Mouse (Mus musculus) embryo, embryonic 10.5 days (tissue): ENCODE measurements at regions not wholly inside any gene's neighbourhood (a gene's known extent, or its start where the extent isn't known, plus 50 kb on each side); places are given as distances from the start of the nearest gene placed in this dataset.

Source experiments
- DNase-seq: peaks from one replicate; pipeline ENCODE4 v3.0.0-alpha.2; 2015; ENCODE audit warnings: low spot score

GRCm38 (mm10) chr4:91051913-91052312 lies 348.7 kb downstream of the Elavl2 start:
- no peak for DNase-seq

DNA sequence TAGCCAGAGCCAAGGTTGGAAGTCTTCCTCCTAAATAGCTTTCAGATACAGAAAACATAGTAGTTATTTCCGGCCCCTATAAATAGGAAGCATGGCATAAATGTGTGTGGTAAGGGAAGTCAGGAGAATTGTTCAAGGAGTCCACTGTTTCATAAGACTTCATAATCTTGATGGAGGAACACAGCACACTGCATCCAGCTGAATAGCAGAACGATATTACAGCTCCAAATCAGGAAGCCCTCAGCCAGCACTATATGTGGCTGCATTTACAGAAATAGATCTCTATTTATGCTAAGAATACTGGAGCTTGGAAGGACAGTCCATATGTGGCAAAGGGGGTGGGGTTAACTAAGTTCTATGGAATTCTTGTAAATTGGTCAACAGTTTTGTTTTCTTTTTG lies 371.1 kb downstream of the Elavl2 start:
- no peak for DNase-seq

DNA sequence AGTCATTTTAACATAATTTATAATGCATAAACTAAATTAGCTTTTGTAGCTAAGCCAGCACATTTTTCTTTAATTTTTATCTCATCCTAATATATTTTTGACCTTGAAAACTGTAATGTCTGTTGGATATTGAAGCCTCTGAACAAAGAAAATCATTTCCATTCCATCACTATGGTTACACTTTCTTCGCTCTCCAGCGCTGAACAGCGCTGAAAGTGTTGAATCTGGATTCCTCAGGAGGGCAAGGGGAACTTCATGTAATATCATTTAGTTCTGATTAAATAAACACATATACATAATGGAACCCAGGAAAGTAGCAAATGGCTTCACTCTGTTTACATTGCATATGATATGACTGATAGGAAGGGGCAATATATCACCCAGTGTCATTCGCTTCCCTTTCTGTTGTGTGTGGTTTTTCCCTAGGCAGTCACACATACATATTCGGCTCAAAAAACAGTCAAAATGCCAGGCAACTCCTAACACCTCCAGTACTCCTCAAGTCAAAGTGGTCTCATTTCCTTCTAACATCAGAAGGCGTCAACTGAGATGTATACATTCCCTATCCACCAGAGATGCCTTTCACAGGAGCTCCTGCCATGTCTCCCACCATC lies 372.5 kb downstream of the Elavl2 start:
- DNase-seq: no peak

- no peak for DNase-seq
These were observed 404.0 kb downstream of the Elavl2 start for GRCm38 (mm10) chr4:90996388-90997092.

GRCm38 (mm10) chr4:90964658-90965057 lies 435.9 kb downstream of the Elavl2 start:
- no peak for DNase-seq

DNA sequence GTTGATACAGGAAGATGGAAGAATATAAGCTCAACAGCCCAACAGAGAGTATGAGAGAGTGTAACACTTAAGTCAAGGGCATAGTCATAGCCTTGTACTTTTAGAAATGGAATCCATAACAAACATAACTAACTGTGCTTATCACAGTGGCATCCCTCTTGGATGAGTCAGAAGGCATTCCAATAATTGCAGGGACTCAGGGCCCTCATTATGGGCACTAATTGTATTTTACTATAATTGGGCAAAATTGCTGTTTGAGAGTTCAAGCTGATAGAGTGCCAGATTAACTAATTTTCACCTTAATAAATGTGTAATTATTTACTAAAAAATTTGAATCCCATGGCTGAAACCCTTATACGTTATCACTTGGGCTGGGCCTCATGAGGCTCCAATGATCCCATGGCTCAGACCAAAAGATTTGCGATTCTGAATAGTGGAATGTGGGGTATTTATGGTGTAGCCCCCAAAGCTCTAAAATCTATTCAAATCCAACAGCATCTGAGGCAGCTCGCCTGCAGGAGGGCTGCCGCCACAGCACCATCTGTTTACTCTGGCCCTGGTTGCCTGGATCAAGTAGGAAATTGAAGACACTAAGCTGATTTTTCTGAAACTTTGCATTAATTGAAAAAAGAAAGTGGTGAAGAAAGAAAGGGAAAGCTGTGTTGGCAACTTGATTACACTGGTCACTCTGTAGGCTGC lies 456.7 kb downstream of the Elavl2 start:
- DNase-seq: no peak

GRCm38 (mm10) chr4:90917312-90918107 lies 483.1 kb downstream of the Elavl2 start:
- DNase-seq: no peak

DNA sequence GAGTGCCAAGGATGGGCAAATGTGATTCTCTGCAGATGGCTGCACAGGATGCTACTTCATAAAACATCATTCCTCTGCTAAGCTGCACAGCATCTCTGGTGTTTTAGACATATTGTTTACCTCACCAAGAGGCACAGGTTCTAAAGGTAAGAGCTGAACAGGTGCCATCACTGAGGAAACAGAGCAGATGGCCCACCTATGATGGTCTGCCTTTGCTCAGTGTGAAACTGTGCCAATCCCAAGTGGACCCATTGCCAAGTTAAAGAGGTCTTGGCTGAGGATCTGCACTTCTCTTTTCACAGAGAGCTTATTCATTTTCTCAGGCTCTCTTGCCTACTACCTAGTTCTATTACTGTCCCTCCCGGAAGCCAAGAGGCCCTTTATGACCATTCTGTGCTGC lies 494.3 kb downstream of the Elavl2 start:
- no peak for DNase-seq

GRCm38 (mm10) chr4:90868209-90868608 lies 532.4 kb downstream of the Elavl2 start:
- no peak for DNase-seq

- peak; percentile 68 for DNase-seq
These were observed 539.7 kb downstream of the Elavl2 start for GRCm38 (mm10) chr4:90860854-90861253.

DNA sequence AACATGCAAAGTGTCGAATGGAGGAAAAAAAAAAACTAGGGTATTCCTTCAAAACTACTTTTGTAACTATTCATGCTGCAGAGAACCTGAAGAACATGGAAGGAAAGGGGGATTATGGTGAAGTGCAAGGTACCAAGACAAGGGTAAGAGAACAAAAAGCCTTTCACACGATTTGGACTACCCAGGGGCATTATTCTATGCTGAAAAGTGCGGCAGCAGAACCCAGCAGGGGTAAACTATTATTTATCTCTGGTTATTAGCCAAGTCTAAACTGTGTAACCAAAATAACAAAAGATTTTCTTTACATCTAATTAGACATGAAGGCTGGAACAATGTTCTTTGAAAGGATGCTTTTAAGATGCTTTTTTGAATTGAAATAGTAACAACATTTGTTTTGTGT lies 560.8 kb downstream of the Elavl2 start:
- peak; percentile 2 for DNase-seq

- DNase-seq: no peak
These were observed 580.5 kb downstream of the Zfp352 start for GRCm38 (mm10) chr4:90799078-90799477.

- DNase-seq: no peak
These were observed 580.0 kb downstream of the Zfp352 start for GRCm38 (mm10) chr4:90798637-90799036.

DNA sequence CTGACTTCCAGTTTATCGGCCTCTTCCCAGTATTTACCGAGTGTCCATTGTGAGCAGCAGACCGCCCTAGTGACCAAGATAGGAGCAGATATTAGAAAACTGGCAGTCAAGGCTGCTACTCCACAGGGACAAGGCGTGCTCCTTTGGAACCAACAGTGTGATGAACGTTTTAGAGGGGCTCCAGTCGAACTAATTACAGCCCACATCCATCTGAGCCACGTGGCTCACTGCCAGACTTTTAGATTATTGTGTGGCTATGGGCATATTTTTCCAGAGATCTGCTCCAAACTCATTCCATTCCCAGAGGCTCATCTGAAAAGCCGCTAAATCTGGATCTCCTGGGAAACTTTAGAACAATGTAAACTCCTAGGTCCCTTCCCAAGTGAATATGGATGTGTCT lies 578.9 kb downstream of the Zfp352 start:
- no peak for DNase-seq
